Mouse (Mus musculus) neural tube, embryonic 10.5 days (tissue): ENCODE measurements around the gene Coq9.
A peak's percentile ranks its signal among the peaks of the same experiment; 100 is the strongest.

Experiments
- DNase-seq: peaks from one replicate; pipeline ENCODE4 v3.0.0-alpha.2; 2017; ENCODE audit warnings: low spot score; ENCODE audit errors: extremely low spot score

Coq9 gene

DNA sequence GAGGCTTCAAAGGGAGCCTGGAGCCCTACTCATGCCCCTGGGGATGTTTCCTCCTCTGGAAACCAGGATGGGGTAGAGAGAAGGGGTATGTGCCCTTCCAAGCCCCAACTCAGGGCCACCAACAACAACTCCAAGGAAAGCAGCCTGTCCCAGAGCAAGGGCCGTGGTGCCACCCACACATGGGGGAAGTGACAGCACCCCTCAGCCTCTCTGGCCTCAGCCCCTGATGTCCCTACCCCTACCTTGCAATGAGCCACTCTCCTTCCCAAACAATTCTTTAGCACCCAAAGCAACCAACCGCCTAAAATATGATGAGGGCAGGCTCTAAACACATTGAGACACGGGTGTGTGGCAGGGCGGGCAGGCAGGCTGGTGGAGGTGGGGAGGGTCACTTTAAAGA lies 31.9 kb downstream of the Coq9 start:
- DNase-seq, result no peak

DNA sequence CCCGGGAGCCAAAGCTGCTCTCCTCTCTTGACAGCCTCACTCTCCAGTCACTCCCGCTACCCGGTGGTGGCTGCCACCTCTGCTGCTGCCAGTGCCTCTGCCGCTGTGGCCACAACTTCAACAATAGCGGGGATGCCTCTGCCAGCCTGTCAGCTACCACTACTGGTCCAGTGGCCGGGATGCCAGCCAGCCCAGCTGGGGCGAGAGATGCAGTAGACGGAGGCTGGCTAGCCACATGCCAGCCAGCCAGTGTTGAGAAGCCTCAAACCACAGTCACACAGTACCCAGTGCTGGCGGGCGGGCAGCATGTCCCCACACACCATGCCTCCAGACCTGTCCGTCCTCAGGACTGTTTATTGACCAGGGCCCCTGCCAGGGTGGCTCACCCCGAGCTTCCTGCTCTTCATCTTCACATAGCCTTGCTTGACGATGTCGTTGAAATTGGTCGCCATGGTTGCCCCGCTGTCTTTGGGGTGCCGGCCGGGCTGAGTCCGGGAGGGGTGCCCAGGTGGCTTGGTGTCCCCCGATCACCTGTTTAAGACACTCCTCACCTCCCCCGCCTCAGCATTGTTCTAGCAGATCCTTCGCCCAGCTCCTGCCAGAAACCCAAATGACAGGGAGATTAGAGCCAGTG lies 32.5 kb downstream of the Coq9 start:
- DNase-seq, result peak; percentile 30

GRCm38 (mm10) chr8:94871108-94871894 lies 33.2 kb downstream of the Coq9 start:
- DNase-seq, result peak; percentile 51

- DNase-seq, result no peak
Observed at GRCm38 (mm10) chr8:94872156-94872555, 34.0 kb downstream of the Coq9 start.

- no peak for DNase-seq
Observed at GRCm38 (mm10) chr8:94872576-94872975, 34.5 kb downstream of the Coq9 start.

- DNase-seq, result peak; percentile 70
Observed at GRCm38 (mm10) chr8:94874358-94874757, 36.2 kb downstream of the Coq9 start.

DNA sequence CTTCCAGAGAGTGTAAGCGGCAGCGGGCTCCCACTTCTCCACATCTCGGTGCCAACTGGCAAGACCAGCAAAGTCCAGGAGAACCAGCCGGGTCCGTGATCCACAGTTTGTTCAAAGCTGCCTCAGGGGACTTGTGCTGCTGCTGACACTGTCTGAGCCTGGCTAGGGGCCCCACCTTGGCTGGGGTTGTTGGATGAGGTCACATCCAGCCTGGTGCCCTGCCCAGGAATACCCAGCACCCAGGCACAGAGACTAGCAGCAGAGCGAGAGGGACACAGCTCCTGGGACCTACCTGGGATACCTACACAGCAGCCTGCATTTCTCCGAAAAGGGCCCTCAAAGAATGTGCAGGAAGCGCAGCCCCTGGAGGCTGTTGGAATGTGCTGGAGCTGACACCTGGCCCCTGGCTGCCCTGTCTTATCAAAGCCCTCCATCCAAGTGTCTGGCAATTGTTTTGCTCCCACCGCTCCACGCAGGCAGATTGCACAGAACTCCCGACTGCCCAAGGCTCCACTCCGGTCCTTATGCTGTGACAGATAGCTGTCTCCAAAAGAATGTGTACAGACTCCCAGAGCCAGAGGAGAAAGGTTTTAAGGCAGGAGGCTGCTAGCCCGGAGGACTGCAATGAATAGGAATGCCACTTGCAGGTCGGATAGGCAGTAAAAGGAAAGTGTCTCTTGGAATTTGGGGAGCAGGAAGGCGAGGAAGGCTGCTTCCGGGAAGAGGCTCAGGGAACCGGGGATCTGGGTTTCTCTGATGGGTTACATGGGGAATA lies 37.2 kb downstream of the Coq9 start:
- peak; percentile 42 for DNase-seq

DNA sequence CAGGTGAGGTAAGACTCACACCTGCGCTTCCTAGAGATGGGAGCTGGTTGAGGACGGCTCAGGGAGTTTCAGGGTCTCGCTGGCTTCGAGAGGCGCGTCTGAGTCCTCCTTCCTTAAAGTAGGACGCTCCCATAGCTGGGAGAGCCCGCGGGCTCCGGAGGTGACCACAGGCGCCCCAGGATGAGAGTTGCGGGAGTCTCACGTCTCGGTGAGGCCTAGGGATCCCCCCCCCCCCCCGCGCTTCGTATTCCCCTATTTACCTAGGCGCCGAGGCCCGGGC lies 37.7 kb downstream of the Coq9 start:
- DNase-seq, result no peak

DNA sequence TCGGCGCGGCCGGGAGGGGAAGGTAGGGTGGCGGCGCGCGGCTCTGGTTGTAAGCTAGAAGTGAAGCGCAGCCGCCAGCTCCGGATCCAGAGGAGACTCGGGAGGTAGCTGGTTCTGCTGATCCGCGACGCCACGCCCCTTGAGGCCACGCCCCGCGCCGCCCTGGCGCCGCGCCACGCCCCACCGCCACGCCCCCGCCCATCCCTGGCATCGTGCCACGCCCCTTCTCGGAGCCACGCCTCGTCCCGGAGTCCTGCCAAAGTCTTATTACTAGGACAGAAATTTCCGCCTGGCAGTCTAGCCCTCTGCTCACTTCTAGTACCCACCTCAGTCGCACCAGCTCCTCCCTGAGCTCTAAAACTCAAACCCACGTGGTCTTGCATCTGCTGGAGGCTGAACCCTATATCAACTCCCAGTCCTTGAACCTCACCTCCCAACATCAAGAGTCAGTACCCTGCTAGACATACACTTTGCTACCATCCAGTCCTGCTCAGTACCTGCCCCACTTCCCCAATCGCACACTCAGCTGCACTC lies 38.1 kb downstream of the Coq9 start, which contains the start of gene Dok4:
Dok4 (minus strand) TSS at position 134 of the 534 bp plus-strand sequence.
- DNase-seq, result peak; percentile 95

GRCm38 (mm10) chr8:94876820-94877219 lies 38.7 kb downstream of the Coq9 start:
- DNase-seq, result no peak

DNA sequence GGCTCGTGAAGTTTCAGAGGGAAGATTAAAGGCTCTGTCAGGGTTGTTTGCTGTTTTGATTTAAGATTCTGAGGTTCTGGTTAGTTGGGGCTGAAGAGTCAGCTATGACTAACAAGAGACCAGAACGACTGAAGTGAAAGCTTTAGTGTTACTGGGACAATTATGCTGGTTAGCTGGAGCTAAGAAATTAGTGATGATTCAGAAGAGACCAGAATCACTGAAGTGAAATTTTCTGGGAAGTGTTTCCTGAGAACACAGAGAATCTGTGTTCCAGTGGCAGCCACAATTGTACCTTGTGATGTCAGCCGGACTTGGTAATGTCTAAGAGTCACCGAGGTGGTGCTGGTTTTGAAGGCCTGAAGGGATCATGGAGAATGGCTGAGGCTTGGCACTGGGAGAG lies 42.6 kb downstream of the Coq9 start:
- DNase-seq, result no peak

GRCm38 (mm10) chr8:94888383-94889036 lies 50.4 kb downstream of the Coq9 start:
- DNase-seq, result no peak

DNA sequence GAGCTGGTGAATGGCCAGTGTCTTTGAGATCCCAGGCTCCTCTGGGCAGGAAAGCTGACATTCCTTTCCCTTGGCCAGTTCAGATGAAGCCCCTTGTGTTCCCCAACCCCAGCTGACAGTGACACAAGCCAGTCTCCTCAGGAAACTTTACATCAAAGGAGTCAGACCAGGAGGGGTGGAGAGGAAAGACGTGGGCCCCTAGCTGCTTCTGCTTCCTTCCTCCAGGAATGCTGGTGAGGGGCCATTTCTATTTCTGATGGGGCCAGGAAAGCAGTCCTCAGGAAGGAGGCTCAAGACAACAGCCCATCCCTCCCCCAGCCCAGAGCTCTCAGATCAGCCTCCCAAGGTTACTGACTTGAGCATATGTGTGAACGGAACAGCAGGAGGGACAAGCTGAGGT lies 54.8 kb downstream of the Coq9 start:
- no peak for DNase-seq

DNA sequence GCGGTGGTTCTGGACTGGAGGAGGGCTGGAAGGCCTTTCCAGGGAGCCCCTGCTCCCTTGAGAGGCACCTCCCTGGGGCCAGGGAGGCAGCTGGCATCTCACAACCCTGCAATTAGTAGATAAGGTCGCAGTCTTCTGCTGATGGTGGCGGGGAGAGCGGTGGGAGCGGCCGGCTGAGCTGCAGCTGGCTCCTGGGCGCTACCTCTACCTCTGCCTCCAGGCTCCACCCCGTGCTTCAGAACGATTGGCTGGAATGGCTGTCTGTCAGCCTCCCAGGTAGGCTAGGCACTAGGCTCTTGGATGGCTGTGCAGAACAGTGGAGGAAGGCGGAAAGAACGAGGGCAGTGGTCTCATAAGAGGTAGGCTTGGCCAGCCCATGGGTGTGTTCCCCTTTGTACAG lies 61.1 kb downstream of the Coq9 start:
- DNase-seq, result no peak

- no peak for DNase-seq
Observed at GRCm38 (mm10) chr8:94900617-94901016, 62.5 kb downstream of the Coq9 start.

GRCm38 (mm10) chr8:94901031-94901430 lies 62.9 kb downstream of the Coq9 start:
- peak; percentile 38 for DNase-seq

DNA sequence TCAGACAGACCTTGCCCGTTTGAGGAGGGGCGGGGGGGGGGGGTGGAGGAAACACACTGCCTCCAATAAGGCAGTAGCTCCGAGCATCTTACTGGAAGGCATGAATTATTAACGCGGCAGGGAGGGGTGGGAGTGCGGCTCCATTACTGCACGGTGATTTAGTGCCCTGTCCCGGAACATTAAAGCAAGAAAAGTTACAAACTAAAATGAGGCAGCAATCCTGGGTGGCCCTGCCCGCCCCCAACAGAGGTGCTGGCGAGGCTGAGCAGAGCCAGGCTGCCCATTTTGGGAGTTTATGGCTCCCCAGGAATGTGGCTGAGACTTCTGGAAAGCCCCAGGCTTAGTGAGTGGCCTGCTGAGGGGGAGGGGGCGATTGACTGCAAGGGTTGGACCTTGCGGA lies 65.6 kb downstream of the Coq9 start:
- DNase-seq, result no peak
